Mouse (Mus musculus) c-Kit-positive CD71-positive TER-119-positive erythroid progenitor cells, embryonic 14.5 days (primary cell): ENCODE data around the gene Snx21.
A peak's percentile ranks its signal among the peaks of the same experiment; 100 is the strongest.

Experiments used
- DNase-seq: peaks from one replicate; pipeline ENCODE4 v3.0.0-alpha.2; 2013; ENCODE audit warnings: low spot score

The Snx21 gene

GRCm38 (mm10) chr2:164794293-164794692 lies 8.7 kb downstream of the Snx21 start:
- peak; percentile 83 for DNase-seq

- DNase-seq, result no peak
Observed at GRCm38 (mm10) chr2:164795868-164796267, 10.2 kb downstream of the Snx21 start.

GRCm38 (mm10) chr2:164798554-164798953 lies 12.9 kb downstream of the Snx21 start:
- peak; percentile 21 for DNase-seq

- DNase-seq, result no peak
Observed at GRCm38 (mm10) chr2:164800252-164801004, 14.8 kb downstream of the Snx21 start.

- DNase-seq, result no peak
Observed at GRCm38 (mm10) chr2:164803201-164803920, 17.7 kb downstream of the Snx21 start.

- peak; percentile 23 for DNase-seq
Observed at GRCm38 (mm10) chr2:164803921-164804313, 18.3 kb downstream of the Snx21 start.

- peak; percentile 100 for DNase-seq
Observed at GRCm38 (mm10) chr2:164804533-164805331, 19.1 kb downstream of the Snx21 start, which contains the start of the genes Acot8 and Zswim3. Acot8 (minus strand) TSS chr2:164804882. Zswim3 (plus strand) TSS chr2:164805098.

- no peak for DNase-seq
Observed at GRCm38 (mm10) chr2:164805332-164805718, 19.7 kb downstream of the Snx21 start.

- DNase-seq, result no peak
Observed at GRCm38 (mm10) chr2:164806614-164807013, 21.0 kb downstream of the Snx21 start.

GRCm38 (mm10) chr2:164813557-164813956 lies 27.9 kb downstream of the Snx21 start:
- no peak for DNase-seq

- no peak for DNase-seq
Observed at GRCm38 (mm10) chr2:164815348-164815747, 29.7 kb downstream of the Snx21 start.

GRCm38 (mm10) chr2:164815821-164816220 lies 30.2 kb downstream of the Snx21 start:
- peak; percentile 44 for DNase-seq

GRCm38 (mm10) chr2:164817206-164817605 lies 31.6 kb downstream of the Snx21 start:
- no peak for DNase-seq

- DNase-seq, result no peak
Observed at GRCm38 (mm10) chr2:164817703-164818102, 32.1 kb downstream of the Snx21 start.

GRCm38 (mm10) chr2:164821060-164821459 lies 35.4 kb downstream of the Snx21 start:
- DNase-seq, result no peak

- peak; percentile 99 for DNase-seq
Observed at GRCm38 (mm10) chr2:164822636-164823165, 37.1 kb downstream of the Snx21 start, which contains the start of gene Zswim1. Zswim1 (plus strand) TSS chr2:164822686.

GRCm38 (mm10) chr2:164823181-164823585 lies 37.6 kb downstream of the Snx21 start:
- DNase-seq, result peak; percentile 46

GRCm38 (mm10) chr2:164823969-164824368 lies 38.3 kb downstream of the Snx21 start:
- DNase-seq, result no peak

GRCm38 (mm10) chr2:164825521-164825920 lies 39.9 kb downstream of the Snx21 start:
- no peak for DNase-seq

- no peak for DNase-seq
Observed at GRCm38 (mm10) chr2:164827146-164827850, 41.7 kb downstream of the Snx21 start.

GRCm38 (mm10) chr2:164828437-164828836 lies 42.8 kb downstream of the Snx21 start, which contains the start of gene Spata25:
Spata25 (minus strand) TSS chr2:164828537.
- DNase-seq, result no peak
